Mouse (Mus musculus): Measurements from ENCODE around the gene Hspb2. TPM values are rescaled to one million over a fixed set of nuclear protein-coding genes. Genes with fewer than 3 reads are reported as not detected.
A peak's percentile ranks its signal among the peaks of the same experiment; 100 is the strongest.

The Hspb2 gene
- total RNA-seq, 2 experiments from 2014 or later: 1.2 to 2.4 TPM

DNA sequence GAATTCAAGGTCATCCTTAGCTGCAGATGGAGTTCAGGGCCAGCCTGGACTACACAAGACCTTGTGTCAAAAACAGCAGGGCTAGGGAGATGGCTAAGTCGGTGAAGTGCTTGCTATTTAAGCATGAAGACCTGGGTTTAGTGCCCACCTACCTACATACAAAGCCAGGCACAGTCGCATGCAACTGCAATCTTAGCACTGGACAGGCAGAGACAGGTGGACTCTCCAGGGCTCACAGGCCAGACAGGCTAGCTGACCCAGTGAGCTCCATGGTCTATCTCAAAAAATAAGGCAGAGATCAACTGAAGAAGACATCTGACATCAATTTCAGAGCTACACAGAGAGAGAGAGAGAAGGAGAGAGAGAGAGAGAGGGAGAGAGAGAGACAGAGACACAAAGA is 28.0 kb downstream of the Hspb2 start:
- no peak for DNase-seq (ENCODE audit: low spot score in 2 of 2)
- intact Hi-C loops (cut with DNase I): no loop called here

DNA sequence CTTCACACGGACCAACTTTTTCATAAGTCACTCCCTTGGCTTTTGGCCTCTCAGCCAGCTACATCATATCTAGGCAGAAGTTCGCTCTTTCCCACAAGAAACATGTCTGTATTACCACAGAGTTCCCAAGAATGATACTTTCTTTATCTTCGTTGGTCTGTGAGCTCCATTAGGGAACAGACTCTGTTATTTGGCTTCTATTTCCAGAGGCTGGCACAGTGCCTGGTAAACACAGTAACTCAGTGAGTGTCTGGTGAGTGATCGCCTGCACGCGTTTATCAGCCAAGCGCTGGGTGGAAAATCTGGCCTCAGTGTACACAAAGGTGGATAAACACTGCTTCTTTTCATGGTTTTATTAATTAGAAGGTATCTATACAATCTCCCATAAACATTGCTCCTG is 28.7 kb downstream of the Hspb2 start:
- intact Hi-C loops (cut with DNase I): no loop called here
- DNase-seq (ENCODE audit: low spot score in 2 of 2): peak in 1 of 2 experiments; percentile 39

DNA sequence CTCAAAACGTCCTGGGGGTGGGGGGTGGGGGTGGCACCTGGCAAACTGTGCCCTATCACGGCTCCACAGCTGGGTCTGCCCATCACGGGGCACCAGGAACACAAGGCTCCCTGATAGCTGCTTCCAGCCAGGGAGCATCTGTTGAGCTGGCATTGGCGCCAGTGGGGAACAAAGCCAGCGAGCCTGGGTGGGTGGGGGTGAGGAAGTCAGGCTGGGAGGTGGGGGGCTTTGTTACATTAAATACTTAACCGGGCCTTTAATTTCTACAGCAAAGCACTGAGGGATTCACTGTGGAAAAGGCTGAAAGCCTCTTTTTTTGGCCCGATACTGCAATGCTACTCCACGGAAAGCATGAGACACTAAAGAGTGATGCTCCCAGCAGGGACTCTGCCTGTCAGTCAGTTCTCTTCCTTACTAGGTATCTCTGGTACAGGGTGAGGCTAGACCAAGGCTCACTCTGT is 29.7 kb downstream of the Hspb2 start:
- intact Hi-C loops (cut with DNase I): no loop called here

DNA sequence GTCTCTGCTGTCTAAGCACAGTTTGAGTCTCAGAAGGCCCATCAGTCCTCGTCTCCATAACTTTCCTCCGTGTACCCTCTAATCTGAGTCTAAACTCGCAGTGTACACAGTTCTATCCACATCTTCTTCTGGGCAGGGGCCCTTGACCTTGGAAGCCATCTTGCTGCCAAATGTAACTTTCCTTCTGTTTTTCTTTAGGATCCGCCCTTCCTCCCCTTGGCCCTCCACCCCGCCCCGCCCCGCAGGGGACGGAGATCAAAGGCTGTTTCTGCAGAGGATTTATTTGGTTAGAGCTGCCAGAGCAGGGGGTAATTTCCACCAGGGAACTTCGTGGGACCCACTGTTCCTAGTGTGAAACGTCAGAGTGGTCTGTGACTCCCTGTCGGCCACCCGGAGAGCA is 31.1 kb downstream of the Hspb2 start:
- intact Hi-C loops (cut with DNase I): no loop called here
- no peak for DNase-seq (ENCODE audit: low spot score in 2 of 2)

More for the DNA sequence above, 29.7 kb downstream of the Hspb2 start:
- DNase-seq (ENCODE audit: low spot score in 2 of 2): no peak

DNA sequence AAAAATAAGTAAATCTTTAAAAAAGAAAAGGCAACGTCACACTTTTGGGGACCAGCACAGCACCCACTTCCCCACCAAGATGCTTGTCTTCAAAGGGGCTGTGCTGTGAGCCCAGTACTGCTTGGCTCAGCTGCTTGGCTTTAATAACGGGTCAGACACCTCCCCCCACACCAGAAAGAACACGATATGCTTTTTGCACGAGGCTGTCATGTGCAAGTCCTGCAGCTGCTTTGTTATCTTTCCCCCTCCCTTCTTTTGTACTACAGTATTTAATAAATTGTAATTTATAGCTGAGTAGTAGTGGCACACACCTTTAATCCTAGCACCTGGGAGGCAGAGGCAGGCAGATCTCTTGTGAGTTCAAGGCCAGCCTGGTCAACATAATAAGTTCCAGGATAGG is 33.3 kb downstream of the Hspb2 start:
- no peak for DNase-seq (ENCODE audit: low spot score in 2 of 2)
- intact Hi-C loops (cut with DNase I): no loop called here

DNA sequence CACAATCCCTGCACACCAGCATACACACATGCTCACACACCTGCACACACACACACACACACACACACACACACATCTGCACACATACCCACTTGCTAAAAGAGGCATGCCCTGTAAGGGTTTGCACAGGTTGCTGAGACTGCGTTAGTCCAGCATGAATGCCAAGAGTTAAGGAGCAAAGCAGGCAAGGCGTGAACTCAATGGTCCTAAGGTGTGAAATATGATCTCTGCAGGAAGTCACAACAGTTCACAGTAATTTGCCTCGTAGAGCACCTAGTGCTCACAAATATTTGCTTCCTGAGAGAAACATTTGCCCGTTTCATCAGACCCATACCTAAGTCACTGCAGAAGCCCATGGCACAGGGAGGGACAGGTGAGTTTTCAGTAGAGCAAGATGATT is 38.0 kb downstream of the Hspb2 start:
- intact Hi-C loops (cut with DNase I): no loop called here
- no peak for DNase-seq (ENCODE audit: low spot score in 2 of 2)

DNA sequence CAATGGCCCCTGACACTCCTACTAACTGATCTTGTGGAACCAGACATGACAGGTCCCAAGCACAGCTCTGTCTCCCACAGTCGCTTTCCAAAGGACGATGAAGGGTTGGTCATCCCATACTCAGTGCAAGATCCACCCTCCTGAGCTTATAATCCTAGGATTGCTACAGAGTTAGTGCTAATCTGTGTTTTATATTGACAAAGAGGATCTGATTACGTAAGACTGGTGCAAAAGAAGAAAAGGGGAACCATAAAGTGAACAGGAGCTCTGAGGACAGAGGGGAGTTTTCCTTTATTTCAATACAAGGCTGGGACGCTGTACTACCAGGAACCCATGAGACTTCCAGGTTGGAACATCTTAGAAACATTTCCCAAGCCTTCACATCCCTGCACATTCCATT is 40.8 kb downstream of the Hspb2 start:
- intact Hi-C loops (cut with DNase I): no loop called here

DNA sequence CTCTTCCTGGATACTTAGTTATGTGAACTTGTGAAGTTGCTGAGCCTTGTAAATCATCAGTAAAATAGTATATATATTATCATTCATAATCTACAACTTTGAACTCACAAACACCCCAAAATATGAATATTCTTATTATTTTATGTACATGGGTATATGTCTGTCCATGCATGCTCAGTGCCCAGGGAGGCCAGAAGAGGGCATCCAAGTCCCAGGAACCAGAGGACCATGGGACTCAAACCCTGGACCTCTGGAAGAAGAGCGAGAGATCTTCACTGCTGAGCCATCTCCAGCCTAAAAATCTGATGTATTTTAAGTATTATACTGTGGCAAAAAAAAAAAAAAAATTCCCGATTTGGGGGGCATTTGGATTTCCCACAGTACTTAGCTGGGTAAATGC is 43.0 kb downstream of the Hspb2 start:
- intact Hi-C loops (cut with DNase I): loop anchor here (2.0 kb wide), 1 partner anchor 26 kb away; no protein-coding TSS in a partner anchor
- no peak for DNase-seq (ENCODE audit: low spot score in 2 of 2)

More for the DNA sequence above, 40.8 kb downstream of the Hspb2 start:
- no peak for DNase-seq (ENCODE audit: low spot score in 2 of 2)

DNA sequence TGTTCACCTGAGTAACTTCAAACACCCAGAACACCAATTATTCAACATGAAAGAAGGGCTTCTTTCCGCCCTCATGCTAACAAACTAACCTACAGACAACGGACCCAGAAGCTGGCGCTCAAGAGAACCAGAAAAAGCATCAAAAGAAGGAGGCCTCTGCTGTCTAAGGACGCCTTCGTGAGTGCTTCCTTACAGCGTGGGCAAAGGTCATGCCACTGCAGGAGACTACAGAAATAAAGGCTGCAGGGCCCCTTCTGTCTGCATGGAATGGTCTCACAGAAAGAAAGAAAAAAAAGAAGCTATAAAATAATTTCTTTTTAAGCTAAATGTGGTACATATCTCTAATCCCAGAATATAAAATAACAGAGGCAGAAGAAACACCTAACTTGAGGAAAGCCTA is 47.2 kb downstream of the Hspb2 start:
- DNase-seq (ENCODE audit: low spot score in 2 of 2): no peak
- intact Hi-C loops (cut with DNase I): no loop called here

Other genes starting within 250 kb of the Hspb2 start
- gene Pts, start 223.6 kb downstream of the Hspb2 start, total RNA-seq (2021): 10 to 100 TPM; 33.4 to 34.0 TPM
- gene Il18, start 197.5 kb downstream of the Hspb2 start, total RNA-seq (2021): 10 to 100 TPM; 24.7 to 26.7 TPM
- 1 to 10 TPM; 2.7 to 3.1 TPM for gene Bco2, start 197.2 kb downstream of the Hspb2 start, total RNA-seq (2021)
- not detected for gene Tex12, start 191.0 kb downstream of the Hspb2 start, total RNA-seq (2021)
- gene Sdhd, start 148.5 kb downstream of the Hspb2 start, total RNA-seq (2021): 100 to 1,000 TPM; 105 to 110 TPM
- gene Timm8b, start 148.4 kb downstream of the Hspb2 start, total RNA-seq (2021): 100 to 1,000 TPM; 218 to 255 TPM
- 1 to 10 TPM; 3.1 to 3.7 TPM for gene Pih1d2, start 135.0 kb downstream of the Hspb2 start, total RNA-seq (2021)
- gene Nkapd1, start 134.9 kb downstream of the Hspb2 start, total RNA-seq (2021): 10 to 100 TPM; 23.0 to 25.3 TPM
- gene Dlat, start 92.6 kb downstream of the Hspb2 start, total RNA-seq (2021): 100 to 1,000 TPM; 116 to 117 TPM
- 10 to 100 TPM; 79.6 to 82.8 TPM for gene Dixdc1, start 12.8 kb downstream of the Hspb2 start, total RNA-seq (2021)
- gene 2310030G06Rik, start 5.8 kb downstream of the Hspb2 start, total RNA-seq (2021): 1 to 10 TPM; 2.4 to 3.2 TPM
- 100 to 1,000 TPM; 151 to 182 TPM for gene Cryab, start 1.0 kb downstream of the Hspb2 start, total RNA-seq (2021)
- 1 to 10 TPM; 4.4 to 6.0 TPM for gene Fdxacb1, start 15.9 kb upstream of the Hspb2 start, total RNA-seq (2021)
- gene Alg9, start 22.7 kb upstream of the Hspb2 start, total RNA-seq (2021): 10 to 100 TPM; 24.3 to 26.0 TPM
- 10 to 100 TPM; 35.2 to 37.2 TPM for gene 1110032A03Rik, start 23.2 kb upstream of the Hspb2 start, total RNA-seq (2021)
- 10 to 100 TPM; 13.6 to 15.4 TPM for gene Ppp2r1b, start 92.9 kb upstream of the Hspb2 start, total RNA-seq (2021)

Measured in left cerebral cortex, postnatal 36 days (tissue).